Mouse (Mus musculus): ENCODE measurements at regions not wholly inside any gene's neighbourhood (a gene's known extent, or its start where the extent isn't known, plus 50 kb on each side); places are given as distances from the start of the nearest gene placed in this dataset.
"Not testable (repeated sequence)": the region's sequence is repeated elsewhere in the genome, so short reads cannot be mapped to it uniquely, and the experiment has no call there.

GRCm38 (mm10) chr11:7705312-7705764 lies 491.6 kb upstream of the Igfbp3 start:
- WGBS, result 74% methylated on average over 3 of the region's 3 CpGs
- no peak for DNase-seq (ENCODE audit: low read depth, low spot score)

DNA sequence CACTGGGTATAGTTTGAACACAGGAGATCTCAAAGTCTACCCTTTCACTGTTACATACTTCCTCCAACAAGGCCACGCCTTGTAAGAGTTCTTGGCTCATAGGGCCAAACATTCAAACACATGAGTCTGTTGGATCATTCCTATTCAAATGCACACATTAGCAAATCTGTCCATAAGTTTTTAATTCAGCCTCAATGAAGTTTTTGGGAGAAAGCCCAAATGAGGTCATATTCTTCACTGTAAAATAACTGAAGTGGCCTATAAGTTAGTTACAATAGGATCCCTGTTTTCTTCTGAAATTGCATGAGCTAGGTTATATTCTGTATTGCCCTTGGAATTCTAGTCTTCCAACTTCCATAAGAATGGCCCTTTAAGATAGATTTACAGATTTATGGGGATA lies 483.9 kb upstream of the Igfbp3 start:
- DNase-seq (ENCODE audit: low read depth, low spot score), result no peak
- WGBS, result 75% methylated on average over 1 of the region's 1 CpGs

GRCm38 (mm10) chr11:7689701-7690100 lies 476.0 kb upstream of the Igfbp3 start:
- not testable (repeated sequence) for DNase-seq (ENCODE audit: low read depth, low spot score)
- WGBS, result 74% methylated on average over 3 of the region's 3 CpGs

GRCm38 (mm10) chr11:7672821-7673220 lies 459.1 kb upstream of the Igfbp3 start:
- no peak for DNase-seq (ENCODE audit: low read depth, low spot score)

- no peak for DNase-seq (ENCODE audit: low read depth, low spot score)
Measured at GRCm38 (mm10) chr11:7630637-7631036, 416.9 kb upstream of the Igfbp3 start.

DNA sequence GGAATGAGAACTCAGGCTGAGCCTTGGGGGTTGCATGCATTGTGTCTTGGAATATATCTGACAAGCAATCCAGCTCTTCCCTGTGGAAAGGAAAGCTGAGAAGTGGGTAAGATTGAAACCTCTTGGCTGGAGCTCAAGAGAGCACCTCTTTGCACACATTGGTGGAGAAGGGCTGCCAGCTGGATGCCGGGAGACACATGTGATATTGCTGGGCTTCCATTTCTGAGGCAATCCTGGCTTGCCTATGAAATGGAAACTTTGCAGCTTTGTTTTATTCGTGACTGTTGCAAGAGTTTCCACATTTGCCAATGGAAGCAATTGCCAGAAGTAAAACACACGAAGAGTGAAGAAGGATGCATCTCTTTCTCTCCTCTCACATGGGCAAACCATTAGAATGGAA lies 411.5 kb upstream of the Igfbp3 start:
- WGBS, result 56% methylated on average over 3 of the region's 3 CpGs
- DNase-seq (ENCODE audit: low read depth, low spot score), result no peak

GRCm38 (mm10) chr11:7620320-7620719 lies 406.6 kb upstream of the Igfbp3 start:
- WGBS, result 17% methylated on average over 6 of the region's 6 CpGs
- DNase-seq (ENCODE audit: low read depth, low spot score), result no peak

- no peak for DNase-seq (ENCODE audit: low read depth, low spot score)
- 72% methylated on average over 2 of the region's 2 CpGs for WGBS
Measured at GRCm38 (mm10) chr11:7610752-7611151, 397.0 kb upstream of the Igfbp3 start.

DNA sequence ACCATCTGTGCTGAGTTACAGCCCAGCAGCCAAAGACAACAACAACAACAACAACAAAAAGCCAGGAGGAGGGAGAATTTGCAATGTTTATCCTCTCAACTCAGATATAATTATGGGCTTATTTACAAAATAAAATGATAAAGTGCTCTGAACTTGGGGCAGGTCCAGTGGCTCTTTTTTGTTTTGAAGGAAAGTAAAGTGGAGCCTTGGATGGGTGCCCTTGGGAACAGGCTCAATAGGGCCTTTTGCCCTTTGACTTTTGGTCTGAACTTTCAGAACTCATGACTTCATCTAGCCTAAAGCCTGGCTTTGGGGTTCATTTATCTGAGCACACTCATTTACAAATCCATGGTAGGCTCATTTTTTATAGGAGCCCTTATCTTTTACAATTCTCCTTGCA lies 396.2 kb upstream of the Igfbp3 start:
- no peak for DNase-seq (ENCODE audit: low read depth, low spot score)

- no peak for DNase-seq (ENCODE audit: low read depth, low spot score)
- 85% methylated on average over 7 of the region's 7 CpGs for WGBS
Measured at GRCm38 (mm10) chr11:7606652-7607051, 392.9 kb upstream of the Igfbp3 start.

- WGBS, result 71% methylated on average over 4 of the region's 4 CpGs
- DNase-seq (ENCODE audit: low read depth, low spot score), result no peak
Measured at GRCm38 (mm10) chr11:7592010-7592409, 378.3 kb upstream of the Igfbp3 start.

DNA sequence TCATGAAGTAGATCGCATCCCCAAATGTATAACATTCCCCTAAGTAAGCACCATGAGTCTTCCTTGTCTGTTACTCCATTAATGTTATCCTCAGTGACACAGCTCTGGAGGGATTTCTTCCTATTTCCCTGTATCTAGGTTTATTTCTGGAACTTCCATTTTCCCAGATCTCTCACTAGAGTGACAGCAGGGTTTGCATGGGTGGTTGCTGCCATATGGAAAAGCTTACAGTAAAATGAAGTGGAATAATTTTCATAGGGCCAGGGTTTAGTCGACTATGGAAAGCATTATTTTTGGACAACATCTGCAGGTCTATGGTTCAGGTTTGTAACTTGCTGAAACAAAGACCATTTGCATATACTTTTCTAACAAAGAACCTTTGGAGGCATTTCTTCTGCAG lies 369.6 kb upstream of the Igfbp3 start:
- WGBS, result 76% methylated on average over 2 of the region's 2 CpGs
- DNase-seq (ENCODE audit: low read depth, low spot score), result no peak

DNA sequence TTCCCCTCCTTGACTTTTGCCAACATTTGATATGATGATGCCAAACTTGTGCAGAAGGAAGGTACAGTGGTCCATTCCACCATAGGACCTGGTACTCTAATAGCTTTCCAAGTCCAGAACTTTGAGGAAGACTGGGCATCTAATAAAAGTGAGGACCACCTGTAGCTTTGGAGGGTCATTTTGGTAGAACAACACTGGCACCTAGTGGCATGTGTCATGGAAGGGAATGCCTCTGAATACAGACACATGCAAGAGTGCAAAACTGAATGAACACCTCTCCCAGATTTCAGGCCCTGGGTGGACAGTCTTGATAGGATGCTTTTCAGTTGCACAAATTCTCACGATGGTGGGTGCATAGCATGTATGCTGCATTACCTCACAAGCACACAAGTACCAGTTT lies 354.8 kb upstream of the Igfbp3 start:
- DNase-seq (ENCODE audit: low read depth, low spot score), result no peak
- 73% methylated on average over 1 of the region's 1 CpGs for WGBS

GRCm38 (mm10) chr11:7562029-7562428 lies 348.3 kb upstream of the Igfbp3 start:
- DNase-seq (ENCODE audit: low read depth, low spot score), result no peak
- 20% methylated on average over 2 of the region's 2 CpGs for WGBS

DNA sequence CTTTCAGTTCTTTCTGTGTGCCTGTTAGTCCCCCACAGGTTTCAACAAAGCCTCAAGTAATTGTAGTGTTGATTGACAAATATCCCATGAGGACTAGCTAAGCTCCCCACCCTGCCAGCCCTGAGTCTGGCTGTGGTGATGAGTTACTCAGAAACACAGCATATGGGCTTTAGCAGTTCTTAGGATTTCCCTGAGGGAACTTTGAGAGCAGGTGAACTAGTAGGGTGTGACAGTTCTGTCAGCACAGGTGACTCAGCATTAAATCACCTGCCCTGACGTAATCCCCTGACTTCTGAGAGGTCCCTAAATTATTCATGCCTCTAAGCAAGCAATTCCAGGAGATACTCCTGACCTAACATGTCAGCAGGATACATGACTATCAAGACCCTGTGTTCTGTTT lies 347.7 kb upstream of the Igfbp3 start:
- no peak for DNase-seq (ENCODE audit: low read depth, low spot score)
- WGBS, result 30% methylated on average over 1 of the region's 1 CpGs

- 68% methylated on average over 6 of the region's 6 CpGs for WGBS
- DNase-seq (ENCODE audit: low read depth, low spot score), result no peak
Measured at GRCm38 (mm10) chr11:7555613-7556274, 342.0 kb upstream of the Igfbp3 start.

DNA sequence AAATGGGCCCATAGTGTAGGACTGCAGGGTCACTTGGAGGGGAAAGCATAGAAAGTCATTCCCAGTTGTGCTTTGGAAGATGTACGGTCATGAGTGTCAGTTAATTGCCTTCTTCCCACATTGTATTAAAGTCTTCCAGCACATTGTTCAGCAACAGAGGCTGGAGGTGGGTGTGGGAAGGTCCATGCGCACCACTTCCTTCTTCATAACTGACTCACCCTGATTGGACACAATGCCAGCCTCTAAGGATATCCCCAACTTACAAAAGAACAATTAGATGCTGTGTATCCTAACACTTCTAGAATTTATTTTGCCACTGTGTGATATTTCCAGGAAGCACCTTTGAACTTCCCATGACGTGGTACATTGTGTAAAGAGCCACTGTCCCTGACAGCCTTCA lies 338.4 kb upstream of the Igfbp3 start:
- DNase-seq (ENCODE audit: low read depth, low spot score), result no peak
- 72% methylated on average over 3 of the region's 3 CpGs for WGBS

- no peak for DNase-seq (ENCODE audit: low read depth, low spot score)
- WGBS, result 64% methylated on average over 2 of the region's 2 CpGs
Measured at GRCm38 (mm10) chr11:7547796-7548195, 334.1 kb upstream of the Igfbp3 start.

DNA sequence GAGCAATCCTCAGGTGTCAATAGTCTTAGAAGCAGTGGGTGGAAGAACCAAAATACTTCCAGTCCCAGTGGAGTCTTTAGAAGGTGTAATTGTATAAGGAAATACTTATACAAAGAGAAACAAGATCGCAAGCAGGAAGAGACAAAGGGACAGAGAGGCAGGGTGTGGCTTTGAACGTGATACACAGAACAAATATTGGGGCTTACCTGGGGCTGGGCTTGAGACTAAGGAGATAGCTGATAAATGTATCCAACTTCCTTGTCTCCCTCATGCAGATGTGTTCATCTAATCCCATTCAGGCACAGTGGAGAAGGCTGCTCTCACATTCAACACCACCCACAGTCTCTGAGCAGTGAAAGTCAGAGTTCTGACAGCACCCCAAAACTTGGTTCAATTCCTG lies 331.9 kb upstream of the Igfbp3 start:
- DNase-seq (ENCODE audit: low read depth, low spot score), result no peak
- 28% methylated on average over 2 of the region's 2 CpGs for WGBS

DNA sequence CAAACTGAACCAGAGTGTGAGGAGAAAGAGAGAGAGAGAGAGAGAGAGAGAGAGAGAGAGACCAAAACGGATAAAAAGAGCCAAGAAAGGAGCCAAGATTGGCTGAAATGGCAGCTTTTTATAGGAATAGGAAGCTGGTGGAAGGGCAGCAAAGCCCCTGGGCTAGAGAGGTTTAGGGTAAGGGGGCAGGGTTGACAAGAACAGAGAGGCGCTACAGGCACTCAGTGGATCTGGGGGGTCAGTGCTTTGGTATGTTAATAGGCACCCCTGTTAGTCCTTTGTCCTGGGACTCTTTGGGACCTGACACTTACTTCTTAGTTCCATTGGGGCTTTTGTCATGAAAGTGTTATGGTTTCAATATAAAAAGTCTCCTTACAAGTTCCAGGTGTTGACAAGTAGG lies 320.9 kb upstream of the Igfbp3 start:
- DNase-seq (ENCODE audit: low read depth, low spot score), result no peak
- 54% methylated on average over 2 of the region's 2 CpGs for WGBS

DNA sequence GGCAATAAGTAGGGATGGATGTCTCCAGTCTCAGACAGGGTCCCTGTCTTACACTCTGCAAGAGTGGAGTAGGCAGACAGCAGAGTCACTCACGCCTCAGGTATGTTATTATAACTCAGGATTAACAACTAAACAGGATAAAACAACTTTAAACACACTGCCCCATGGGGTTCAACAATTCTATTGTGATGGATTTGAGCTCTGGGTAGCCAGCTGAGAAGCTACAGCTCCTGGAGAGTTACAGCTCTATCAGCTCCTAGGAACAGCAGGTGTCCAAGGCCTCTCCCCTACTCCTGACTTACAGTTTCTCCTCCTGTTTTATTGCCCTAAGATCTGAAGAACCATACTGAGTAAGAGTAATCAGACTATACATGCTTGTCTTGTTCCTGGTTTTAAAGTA lies 319.6 kb upstream of the Igfbp3 start:
- no peak for DNase-seq (ENCODE audit: low read depth, low spot score)
- 48% methylated on average over 1 of the region's 1 CpGs for WGBS

- WGBS, result 55% methylated on average over 3 of the region's 3 CpGs
- no peak for DNase-seq (ENCODE audit: low read depth, low spot score)
Measured at GRCm38 (mm10) chr11:7531847-7532246, 318.1 kb upstream of the Igfbp3 start.

All from large intestine, adult 2 months (tissue).